Mouse (Mus musculus) mature B cell (primary cell): Measurements from ENCODE around the gene Ypel3.

Source experiments
- in situ Hi-C: fragments of 300-500 bp; cut with MboI; formaldehyde crosslinking; loops from 2 replicates; pipeline ENCODE4 v1.14.3; 2019

Gene Ypel3

GRCm38 (mm10) chr7:126793456-126794270 is 16.9 kb downstream of the Ypel3 start:
- in situ Hi-C loops: no loop called here

- in situ Hi-C loops: no loop called here
Observed at GRCm38 (mm10) chr7:126794271-126794605, 17.5 kb downstream of the Ypel3 start.

- in situ Hi-C loops: no loop called here
Observed at GRCm38 (mm10) chr7:126795387-126796317, 18.9 kb downstream of the Ypel3 start.

- in situ Hi-C loops: no loop called here
Observed at GRCm38 (mm10) chr7:126796350-126796932, 19.7 kb downstream of the Ypel3 start.

- in situ Hi-C loops: no loop called here
Observed at GRCm38 (mm10) chr7:126797411-126798126, 20.8 kb downstream of the Ypel3 start, which contains the start of gene Fam57b. Gene Fam57b, plus strand, starts transcription at chr7:126797668.

GRCm38 (mm10) chr7:126798127-126799049 is 21.6 kb downstream of the Ypel3 start:
- in situ Hi-C loops: no loop called here

GRCm38 (mm10) chr7:126799050-126799467 is 22.3 kb downstream of the Ypel3 start:
- in situ Hi-C loops: no loop called here

- in situ Hi-C loops: no loop called here
Observed at GRCm38 (mm10) chr7:126799468-126800268, 22.9 kb downstream of the Ypel3 start.

GRCm38 (mm10) chr7:126800269-126801056 is 23.7 kb downstream of the Ypel3 start:
- in situ Hi-C loops: no loop called here

- in situ Hi-C loops: no loop called here
Observed at GRCm38 (mm10) chr7:126801057-126801422, 24.3 kb downstream of the Ypel3 start.

- in situ Hi-C loops: no loop called here
Observed at GRCm38 (mm10) chr7:126802134-126802889, 25.6 kb downstream of the Ypel3 start.

- in situ Hi-C loops: no loop called here
Observed at GRCm38 (mm10) chr7:126803181-126803580, 26.4 kb downstream of the Ypel3 start.

- in situ Hi-C loops: no loop called here
Observed at GRCm38 (mm10) chr7:126803751-126804150, 27.0 kb downstream of the Ypel3 start.

- in situ Hi-C loops: no loop called here
Observed at GRCm38 (mm10) chr7:126806956-126807355, 30.2 kb downstream of the Ypel3 start.

GRCm38 (mm10) chr7:126807405-126807804 is 30.6 kb downstream of the Ypel3 start:
- in situ Hi-C loops: no loop called here

GRCm38 (mm10) chr7:126808703-126809455 is 32.1 kb downstream of the Ypel3 start:
- in situ Hi-C loops: no loop called here

- in situ Hi-C loops: no loop called here
Observed at GRCm38 (mm10) chr7:126809723-126810369, 33.1 kb downstream of the Ypel3 start.
